Mouse (Mus musculus): ENCODE data around the gene Ube2d1. TPM values are rescaled to one million over a fixed set of nuclear protein-coding genes. Genes with fewer than 3 reads are reported as not detected.

Ube2d1 gene
- total and polyA plus RNA-seq, 3 experiments, result 2.9 to 16.5 TPM; not detected in 1

- H3K36me3 ChIP-seq (ENCODE audit: control insufficient read depth in 1 of 2, insufficient read depth in 2 of 2, low read length in 2 of 2), result no peaks in the 10 kb centered on the region
- H3K9me3 ChIP-seq (replicated peaks; ENCODE audit: insufficient read depth, low read length), result no peaks in the 10 kb centered on the region
- no peak overlapping the region for H3K9ac ChIP-seq (ENCODE audit: control insufficient read depth, low read depth, low read length, poor library complexity, severe bottlenecking)
- H3K4me1 ChIP-seq (ENCODE audit: control insufficient read depth in 1 of 2, insufficient read depth in 2 of 2, low read length in 2 of 2), result no peaks in the 10 kb centered on the region
- no peak overlapping the region for H3K27ac ChIP-seq (ENCODE audit: control insufficient read depth, low read depth, low read length)
- no peaks in the 10 kb centered on the region for H3K27me3 ChIP-seq (ENCODE audit: control insufficient read depth in 1 of 2, insufficient read depth in 2 of 2, low read length in 2 of 2)
- H3K79me2 ChIP-seq (ENCODE audit: control insufficient read depth, insufficient read depth, low read length, poor library complexity), result no peaks in the 10 kb centered on the region
- no peak overlapping the region for H3K4me3 ChIP-seq (ENCODE audit: control insufficient read depth in 1 of 2, insufficient read depth in 1 of 2, low read depth in 2 of 2, low read length in 2 of 2)
- DNase-seq (ENCODE audit: low read depth, low spot score), result no peak
- TF ChIP-seq TBP (IDR thresholded peaks at IDR 0.05; ENCODE audit: low read depth, low read length) (no peak), HCFC1 (IDR thresholded peaks at IDR 0.05; ENCODE audit: low read depth, low read length) (no peak), MEF2A (IDR thresholded peaks at IDR 0.05; ENCODE audit: extremely low read depth, insufficient replicate concordance, low read depth, low read length, poor library complexity, severe bottlenecking) (no peak), KAT2A (conservative IDR thresholded peaks at IDR 0.05; ENCODE audit: low read depth, low read length) (no peak)
Observed at GRCm38 (mm10) chr10:71250472-71250871, 34.6 kb downstream of the Ube2d1 start.

- H3K36me3 ChIP-seq (ENCODE audit: control insufficient read depth in 1 of 2, insufficient read depth in 2 of 2, low read length in 2 of 2), result no peaks in the 10 kb centered on the region
- no peaks in the 10 kb centered on the region for H3K27me3 ChIP-seq (ENCODE audit: control insufficient read depth in 1 of 2, insufficient read depth in 2 of 2, low read length in 2 of 2)
- TF ChIP-seq RAD21 (IDR thresholded peaks at IDR 0.05; ENCODE audit: low read depth, low read length) (no peak), POLR2AphosphoS2 (IDR thresholded peaks at IDR 0.05; ENCODE audit: low read length) (no peak), HCFC1 (IDR thresholded peaks at IDR 0.05; ENCODE audit: low read depth, low read length) (no peak), USF2 (IDR thresholded peaks at IDR 0.05; ENCODE audit: borderline replicate concordance in 1 of 2, insufficient read depth in 1 of 2, low read depth in 1 of 2, low read length in 2 of 2) (no peak), NRF1 (IDR thresholded peaks at IDR 0.05; ENCODE audit: insufficient read depth, low read depth, low read length, poor library complexity, severe bottlenecking) (no peak), MEF2A (IDR thresholded peaks at IDR 0.05; ENCODE audit: extremely low read depth, insufficient replicate concordance, low read depth, low read length, poor library complexity, severe bottlenecking) (no peak), CTCF (IDR thresholded peaks at IDR 0.05 in 2 of 3, conservative IDR thresholded peaks at IDR 0.05 in 1 of 3; ENCODE audit: control insufficient read depth in 1 of 3, insufficient read depth in 1 of 3, low read depth in 2 of 3, low read length in 3 of 3, poor library complexity in 1 of 3, severe bottlenecking in 1 of 3) (no peak), USF1 (IDR thresholded peaks at IDR 0.05; ENCODE audit: low read depth, low read length) (no peak), TAL1 (IDR thresholded peaks at IDR 0.05; ENCODE audit: low read length) (no peak), MAX (IDR thresholded peaks at IDR 0.05; ENCODE audit: low read length) (no peak), SIN3A (IDR thresholded peaks at IDR 0.05; ENCODE audit: low read length) (no peak), ZKSCAN1 (IDR thresholded peaks at IDR 0.05; ENCODE audit: low read depth, low read length) (no peak), TBP (IDR thresholded peaks at IDR 0.05; ENCODE audit: low read depth, low read length) (no peak), ZNF384 (IDR thresholded peaks at IDR 0.05; ENCODE audit: low read depth, low read length) (no peak), ETS1 (IDR thresholded peaks at IDR 0.05; ENCODE audit: low read depth, low read length) (no peak), MYC (IDR thresholded peaks at IDR 0.05; ENCODE audit: low read depth, low read length) (no peak), MAFK (IDR thresholded peaks at IDR 0.05; ENCODE audit: borderline replicate concordance, low read depth, low read length) (no peak), CHD2 (IDR thresholded peaks at IDR 0.05; ENCODE audit: low read length) (no peak), RCOR1 (IDR thresholded peaks at IDR 0.05; ENCODE audit: low read depth, low read length) (no peak), ELF1 (IDR thresholded peaks at IDR 0.05; ENCODE audit: low read depth, low read length) (no peak)
- no peak overlapping the region for H3K27ac ChIP-seq (ENCODE audit: control insufficient read depth, low read depth, low read length)
- no peak overlapping the region for H3K9ac ChIP-seq (ENCODE audit: control insufficient read depth, low read depth, low read length, poor library complexity, severe bottlenecking)
- H3K9me3 ChIP-seq (replicated peaks; ENCODE audit: insufficient read depth, low read length), result no peaks in the 10 kb centered on the region
- no peaks in the 10 kb centered on the region for H3K79me2 ChIP-seq (ENCODE audit: control insufficient read depth, insufficient read depth, low read length, poor library complexity)
- no peak overlapping the region for H3K4me3 ChIP-seq (ENCODE audit: control insufficient read depth in 1 of 2, insufficient read depth in 1 of 2, low read depth in 2 of 2, low read length in 2 of 2)
- DNase-seq (ENCODE audit: low read depth, low spot score), result no peak
- no peaks in the 10 kb centered on the region for H3K4me1 ChIP-seq (ENCODE audit: control insufficient read depth in 1 of 2, insufficient read depth in 2 of 2, low read length in 2 of 2)
Observed at GRCm38 (mm10) chr10:71249086-71249880, 35.8 kb downstream of the Ube2d1 start.

All from MEL (cell line).